Mouse (Mus musculus): ENCODE measurements around the gene a. TPM values are rescaled to one million over a fixed set of nuclear protein-coding genes. Genes with fewer than 3 reads are reported as not detected.
A peak's percentile ranks its signal among the peaks of the same experiment; 100 is the strongest.
"Not testable (repeated sequence)": the region's sequence is repeated elsewhere in the genome, so short reads cannot be mapped to it uniquely, and the experiment has no call there.

The a gene
- total and polyA plus RNA-seq, 2 experiments from 2014 or later, result 0.90 to 2.9 TPM

GRCm38 (mm10) chr2:155051622-155052351, 260.6 kb downstream of the a start:
- 16% methylated on average over 9 of the region's 9 CpGs for WGBS
- Histone ChIP-seq H3K27ac (ENCODE audit: low read depth, low read length) (peak overlapping the region; percentile 87), H3K9ac (peak overlapping the region; percentile 68), H3K27me3 (ENCODE audit: insufficient read depth, low read length) (no peaks in the 10 kb centered on the region), H3K36me3 (ENCODE audit: insufficient read depth) (no peaks in the 10 kb centered on the region), H3K4me3 (ENCODE audit: low read depth, low read length) (peak overlapping the region; percentile 43), H3K4me1 (ENCODE audit: insufficient read depth) (peaks cover 8% of the 10 kb centered on the region), H3K9me3 (ENCODE audit: low read length) (no peaks in the 10 kb centered on the region), H3K4me2 (ENCODE audit: low read depth) (peak overlapping the region; percentile 59)
- ATAC-seq (no peak), DNase-seq (peak; percentile 21)
- TF ChIP-seq CTCF (IDR thresholded peaks at IDR 0.05; ENCODE audit: low read depth), result no peak

- H3K9ac ChIP-seq, result no peak overlapping the region
- H3K4me2 ChIP-seq (ENCODE audit: low read depth), result no peak overlapping the region
- H3K9me3 ChIP-seq (ENCODE audit: low read length), result no peaks in the 10 kb centered on the region
- no peaks in the 10 kb centered on the region for H3K27me3 ChIP-seq (ENCODE audit: insufficient read depth, low read length)
- TF ChIP-seq CTCF (IDR thresholded peaks at IDR 0.05; ENCODE audit: low read depth), result no peak
- peaks cover 8% of the 10 kb centered on the region for H3K4me1 ChIP-seq (ENCODE audit: insufficient read depth)
- H3K36me3 ChIP-seq (ENCODE audit: insufficient read depth), result no peaks in the 10 kb centered on the region
- 85% methylated on average over 2 of the region's 2 CpGs for WGBS
- no peak overlapping the region for H3K4me3 ChIP-seq (ENCODE audit: low read depth, low read length)
- DNase-seq, result peak; percentile 15
- ATAC-seq, result no peak
- no peak overlapping the region for H3K27ac ChIP-seq (ENCODE audit: low read depth, low read length)
Measured at GRCm38 (mm10) chr2:155052681-155053080, 261.5 kb downstream of the a start.

- H3K4me1 ChIP-seq (ENCODE audit: insufficient read depth), result not testable (repeated sequence)
Measured at GRCm38 (mm10) chr2:155053512-155053911, 262.3 kb downstream of the a start.

GRCm38 (mm10) chr2:155054672-155055071, 263.5 kb downstream of the a start:
- WGBS, result 91% methylated on average over 3 of the region's 3 CpGs
- H3K4me3 ChIP-seq (ENCODE audit: low read depth, low read length), result no peak overlapping the region
- DNase-seq (no peak), ATAC-seq (no peak)
- 0 out of 2 replicates have a peak, but pooled peaks cover 3% of the 10 kb centered on the region for H3K36me3 ChIP-seq (ENCODE audit: insufficient read depth)
- H3K27me3 ChIP-seq (ENCODE audit: insufficient read depth, low read length), result no peaks in the 10 kb centered on the region
- H3K9me3 ChIP-seq (ENCODE audit: low read length), result no peaks in the 10 kb centered on the region
- peaks cover 8% of the 10 kb centered on the region for H3K4me1 ChIP-seq (ENCODE audit: insufficient read depth)
- no peak overlapping the region for H3K27ac ChIP-seq (ENCODE audit: low read depth, low read length)
- no peak for TF ChIP-seq CTCF (IDR thresholded peaks at IDR 0.05; ENCODE audit: low read depth)
- no peak overlapping the region for H3K4me2 ChIP-seq (ENCODE audit: low read depth)
- H3K9ac ChIP-seq, result no peak overlapping the region

More at GRCm38 (mm10) chr2:155053512-155053911, 262.3 kb downstream of the a start:
- not testable (repeated sequence) for DNase-seq; ATAC-seq; H3K9me3 ChIP-seq (ENCODE audit: low read length); H3K4me2 ChIP-seq (ENCODE audit: low read depth); H3K36me3 ChIP-seq (ENCODE audit: insufficient read depth); H3K9ac ChIP-seq; H3K27me3 ChIP-seq (ENCODE audit: insufficient read depth, low read length); H3K27ac ChIP-seq (ENCODE audit: low read depth, low read length); H3K4me3 ChIP-seq (ENCODE audit: low read depth, low read length)
- 89% methylated on average over 8 of the region's 8 CpGs for WGBS

- Histone ChIP-seq H3K36me3 (ENCODE audit: insufficient read depth) (0 out of 2 replicates have a peak, but pooled peaks cover 10% of the 10 kb centered on the region), H3K9me3 (ENCODE audit: low read length) (no peaks in the 10 kb centered on the region), H3K4me2 (ENCODE audit: low read depth) (no peak overlapping the region), H3K4me1 (ENCODE audit: insufficient read depth) (peaks cover 4% of the 10 kb centered on the region), H3K27me3 (ENCODE audit: insufficient read depth, low read length) (no peaks in the 10 kb centered on the region), H3K9ac (no peak overlapping the region), H3K4me3 (ENCODE audit: low read depth, low read length) (no peak overlapping the region), H3K27ac (ENCODE audit: low read depth, low read length) (no peak overlapping the region)
- TF ChIP-seq CTCF (IDR thresholded peaks at IDR 0.05; ENCODE audit: low read depth), result no peak
- WGBS, result 70% methylated on average over 5 of the region's 5 CpGs
- DNase-seq, result no peak
- no peak for ATAC-seq
Measured at GRCm38 (mm10) chr2:155056076-155056578, 264.9 kb downstream of the a start.

GRCm38 (mm10) chr2:155057361-155057760, 266.2 kb downstream of the a start:
- no peak overlapping the region for H3K4me3 ChIP-seq (ENCODE audit: low read depth, low read length)
- 67% methylated on average over 1 of the region's 1 CpGs for WGBS
- ATAC-seq, result no peak
- no peak for DNase-seq
- no peak overlapping the region for H3K27ac ChIP-seq (ENCODE audit: low read depth, low read length)
- no peaks in the 10 kb centered on the region for H3K27me3 ChIP-seq (ENCODE audit: insufficient read depth, low read length)
- no peak overlapping the region for H3K9ac ChIP-seq
- H3K4me2 ChIP-seq (ENCODE audit: low read depth), result no peak overlapping the region
- peaks cover 18% of the 10 kb centered on the region; the same call in 1 of the 2 replicates for H3K36me3 ChIP-seq (ENCODE audit: insufficient read depth)
- no peaks in the 10 kb centered on the region for H3K9me3 ChIP-seq (ENCODE audit: low read length)
- TF ChIP-seq CTCF (IDR thresholded peaks at IDR 0.05; ENCODE audit: low read depth), result no peak
- H3K4me1 ChIP-seq (ENCODE audit: insufficient read depth), result no peaks in the 10 kb centered on the region

- ATAC-seq, result no peak
- H3K27ac ChIP-seq (ENCODE audit: low read depth, low read length), result no peak overlapping the region
- no peaks in the 10 kb centered on the region for H3K27me3 ChIP-seq (ENCODE audit: insufficient read depth, low read length)
- DNase-seq, result no peak
- H3K4me2 ChIP-seq (ENCODE audit: low read depth), result no peak overlapping the region
- H3K9ac ChIP-seq, result no peak overlapping the region
- H3K36me3 ChIP-seq (ENCODE audit: insufficient read depth), result peaks cover 13% of the 10 kb centered on the region
- WGBS, result 85% methylated on average over 9 of the region's 9 CpGs
- TF ChIP-seq CTCF (IDR thresholded peaks at IDR 0.05; ENCODE audit: low read depth), result no peak
- no peak overlapping the region for H3K4me3 ChIP-seq (ENCODE audit: low read depth, low read length)
- H3K4me1 ChIP-seq (ENCODE audit: insufficient read depth), result peaks cover 19% of the 10 kb centered on the region
- no peaks in the 10 kb centered on the region for H3K9me3 ChIP-seq (ENCODE audit: low read length)
Measured at GRCm38 (mm10) chr2:155071027-155071426, 279.8 kb downstream of the a start.

Data from forebrain, postnatal 0 days (tissue).